Mouse (Mus musculus): ENCODE results near the gene Rab5c. TPM values are rescaled to one million over a fixed set of nuclear protein-coding genes. Genes with fewer than 3 reads are reported as not detected.

The Rab5c gene
- polyA plus RNA-seq (2014; fragmentation: Nextera tagmentation; extraction: Ambion mirVana): 133 and 142 TPM in 2 replicates

- H3K27me3 ChIP-seq (replicated peaks; ENCODE audit: control insufficient read depth, insufficient read depth, low read length): no peaks in the 10 kb centered on the region
- H3K4me1 ChIP-seq (ENCODE audit: control insufficient read depth, insufficient read depth, low read length): peaks cover 7% of the 10 kb centered on the region
- ATAC-seq: peak; percentile 100
- peak within 1 kb of the TSS; percentile 85 for H3K4me3 ChIP-seq (ENCODE audit: low read depth, low read length)
- peak within 1 kb of the TSS; percentile 40; the same call in 1 of the 2 replicates for H3K27ac ChIP-seq (ENCODE audit: low read depth, low read length)
- H3K9me3 ChIP-seq (replicated peaks; ENCODE audit: control insufficient read depth, low read length): no peaks in the 10 kb centered on the region
- H3K4me2 ChIP-seq (ENCODE audit: low read length): peak within 1 kb of the TSS; percentile 55
- WGBS: under 1% methylated on average over 38 of the region's 39 CpGs
- H3K9ac ChIP-seq (ENCODE audit: low read length): peak within 1 kb of the TSS; percentile 91
- H3K36me3 ChIP-seq (ENCODE audit: control insufficient read depth, insufficient read depth, low read length): peaks cover 3% of the 10 kb centered on the region; the same call in 1 of the 2 replicates
- DNase-seq (ENCODE audit: low spot score): peak; percentile 99
These were observed at the start of gene Rab5c for GRCm38 (mm10) chr11:100738066-100738604. Gene Rab5c, minus strand, starts transcription at chr11:100738215.

DNA sequence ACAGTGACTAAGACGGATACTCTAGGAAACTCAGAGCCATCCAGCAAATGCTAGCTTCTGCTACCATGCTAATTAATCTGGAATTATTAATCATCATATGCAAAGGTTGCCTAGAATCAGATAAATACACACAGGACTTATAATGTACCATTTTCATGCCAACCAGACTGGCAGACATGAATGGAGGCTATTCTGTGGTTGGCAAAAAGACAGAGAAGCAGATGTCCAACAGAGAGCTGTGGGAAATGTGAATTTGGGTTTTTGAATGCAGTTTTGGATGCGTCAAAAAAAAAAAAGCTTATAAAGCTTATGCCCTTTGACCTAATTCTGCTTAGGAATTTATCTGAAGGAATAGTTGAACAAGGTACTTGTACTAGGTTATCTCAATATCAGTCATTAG lies 47.8 kb upstream of the Rab5c start:
- 89% methylated on average over 2 of the region's 2 CpGs for WGBS
- Histone ChIP-seq H3K27ac (ENCODE audit: low read depth, low read length) (no peak overlapping the region), H3K27me3 (replicated peaks; ENCODE audit: control insufficient read depth, insufficient read depth, low read length) (no peaks in the 10 kb centered on the region), H3K4me2 (ENCODE audit: low read length) (no peak overlapping the region), H3K9me3 (replicated peaks; ENCODE audit: control insufficient read depth, low read length) (no peaks in the 10 kb centered on the region), H3K4me3 (ENCODE audit: low read depth, low read length) (no peak overlapping the region), H3K4me1 (ENCODE audit: control insufficient read depth, insufficient read depth, low read length) (no peaks in the 10 kb centered on the region), H3K9ac (ENCODE audit: low read length) (no peak overlapping the region), H3K36me3 (ENCODE audit: control insufficient read depth, insufficient read depth, low read length) (peaks cover 18% of the 10 kb centered on the region; the same call in 1 of the 2 replicates)
- ATAC-seq (no peak), DNase-seq (ENCODE audit: low spot score) (peak; percentile 33)

GRCm38 (mm10) chr11:100784286-100784685 lies 46.3 kb upstream of the Rab5c start:
- H3K9me3 ChIP-seq (replicated peaks; ENCODE audit: control insufficient read depth, low read length): no peaks in the 10 kb centered on the region
- H3K4me2 ChIP-seq (ENCODE audit: low read length): no peak overlapping the region
- H3K4me3 ChIP-seq (ENCODE audit: low read depth, low read length): no peak overlapping the region
- WGBS: 82% methylated on average over 8 of the region's 8 CpGs
- no peak overlapping the region for H3K27ac ChIP-seq (ENCODE audit: low read depth, low read length)
- ATAC-seq: no peak
- no peak for DNase-seq (ENCODE audit: low spot score)
- H3K27me3 ChIP-seq (replicated peaks; ENCODE audit: control insufficient read depth, insufficient read depth, low read length): no peaks in the 10 kb centered on the region
- H3K4me1 ChIP-seq (ENCODE audit: control insufficient read depth, insufficient read depth, low read length): no peaks in the 10 kb centered on the region
- H3K9ac ChIP-seq (ENCODE audit: low read length): no peak overlapping the region
- H3K36me3 ChIP-seq (ENCODE audit: control insufficient read depth, insufficient read depth, low read length): peaks cover 15% of the 10 kb centered on the region; the same call in 1 of the 2 replicates

- no peak for ATAC-seq
- DNase-seq (ENCODE audit: low spot score): no peak
- Histone ChIP-seq H3K9ac (ENCODE audit: low read length) (no peak overlapping the region), H3K36me3 (ENCODE audit: control insufficient read depth, insufficient read depth, low read length) (peaks cover 15% of the 10 kb centered on the region; the same call in 1 of the 2 replicates), H3K27me3 (replicated peaks; ENCODE audit: control insufficient read depth, insufficient read depth, low read length) (no peaks in the 10 kb centered on the region), H3K27ac (ENCODE audit: low read depth, low read length) (no peak overlapping the region), H3K4me3 (ENCODE audit: low read depth, low read length) (no peak overlapping the region), H3K9me3 (replicated peaks; ENCODE audit: control insufficient read depth, low read length) (no peaks in the 10 kb centered on the region), H3K4me2 (ENCODE audit: low read length) (no peak overlapping the region), H3K4me1 (ENCODE audit: control insufficient read depth, insufficient read depth, low read length) (no peaks in the 10 kb centered on the region)
- WGBS: 93% methylated on average over 13 of the region's 13 CpGs
These were observed 44.6 kb upstream of the Rab5c start for GRCm38 (mm10) chr11:100782568-100782967.

GRCm38 (mm10) chr11:100781763-100782475 lies 43.9 kb upstream of the Rab5c start:
- H3K27ac ChIP-seq (ENCODE audit: low read depth, low read length): no peak overlapping the region
- WGBS: 94% methylated on average over 15 of the region's 15 CpGs
- H3K36me3 ChIP-seq (ENCODE audit: control insufficient read depth, insufficient read depth, low read length): peaks cover 15% of the 10 kb centered on the region; the same call in 1 of the 2 replicates
- DNase-seq (ENCODE audit: low spot score) (no peak), ATAC-seq (no peak)
- H3K4me1 ChIP-seq (ENCODE audit: control insufficient read depth, insufficient read depth, low read length): no peaks in the 10 kb centered on the region
- H3K9me3 ChIP-seq (replicated peaks; ENCODE audit: control insufficient read depth, low read length): no peaks in the 10 kb centered on the region
- no peak overlapping the region for H3K9ac ChIP-seq (ENCODE audit: low read length)
- no peak overlapping the region for H3K4me3 ChIP-seq (ENCODE audit: low read depth, low read length)
- no peaks in the 10 kb centered on the region for H3K27me3 ChIP-seq (replicated peaks; ENCODE audit: control insufficient read depth, insufficient read depth, low read length)
- no peak overlapping the region for H3K4me2 ChIP-seq (ENCODE audit: low read length)

GRCm38 (mm10) chr11:100780247-100780646 lies 42.2 kb upstream of the Rab5c start:
- Histone ChIP-seq H3K4me2 (ENCODE audit: low read length) (no peak overlapping the region), H3K27ac (ENCODE audit: low read depth, low read length) (no peak overlapping the region), H3K9ac (ENCODE audit: low read length) (no peak overlapping the region), H3K9me3 (replicated peaks; ENCODE audit: control insufficient read depth, low read length) (no peaks in the 10 kb centered on the region), H3K36me3 (ENCODE audit: control insufficient read depth, insufficient read depth, low read length) (peaks cover 15% of the 10 kb centered on the region; the same call in 1 of the 2 replicates), H3K27me3 (replicated peaks; ENCODE audit: control insufficient read depth, insufficient read depth, low read length) (no peaks in the 10 kb centered on the region), H3K4me1 (ENCODE audit: control insufficient read depth, insufficient read depth, low read length) (no peaks in the 10 kb centered on the region), H3K4me3 (ENCODE audit: low read depth, low read length) (no peak overlapping the region)
- ATAC-seq (no peak), DNase-seq (ENCODE audit: low spot score) (no peak)
- 69% methylated on average over 8 of the region's 8 CpGs for WGBS

GRCm38 (mm10) chr11:100778069-100778468 lies 40.1 kb upstream of the Rab5c start:
- H3K9me3 ChIP-seq (replicated peaks; ENCODE audit: control insufficient read depth, low read length): no peaks in the 10 kb centered on the region
- H3K4me2 ChIP-seq (ENCODE audit: low read length): no peak overlapping the region
- H3K4me1 ChIP-seq (ENCODE audit: control insufficient read depth, insufficient read depth, low read length): no peaks in the 10 kb centered on the region
- H3K27ac ChIP-seq (ENCODE audit: low read depth, low read length): no peak overlapping the region
- WGBS: 79% methylated on average over 3 of the region's 3 CpGs
- no peak overlapping the region for H3K9ac ChIP-seq (ENCODE audit: low read length)
- H3K4me3 ChIP-seq (ENCODE audit: low read depth, low read length): no peak overlapping the region
- ATAC-seq (no peak), DNase-seq (ENCODE audit: low spot score) (no peak)
- H3K36me3 ChIP-seq (ENCODE audit: control insufficient read depth, insufficient read depth, low read length): peaks cover 11% of the 10 kb centered on the region; the same call in 1 of the 2 replicates
- H3K27me3 ChIP-seq (replicated peaks; ENCODE audit: control insufficient read depth, insufficient read depth, low read length): no peaks in the 10 kb centered on the region

- DNase-seq (ENCODE audit: low spot score) (no peak), ATAC-seq (no peak)
- 91% methylated on average over 10 of the region's 10 CpGs for WGBS
These were observed 37.9 kb upstream of the Rab5c start for GRCm38 (mm10) chr11:100775921-100776320.

GRCm38 (mm10) chr11:100774261-100774660 lies 36.2 kb upstream of the Rab5c start:
- 78% methylated on average over 4 of the region's 4 CpGs for WGBS
- no peak for ATAC-seq

More at GRCm38 (mm10) chr11:100775921-100776320, 37.9 kb upstream of the Rab5c start:
- Histone ChIP-seq H3K27ac (ENCODE audit: low read depth, low read length) (no peak overlapping the region), H3K36me3 (ENCODE audit: control insufficient read depth, insufficient read depth, low read length) (no peaks in the 10 kb centered on the region), H3K27me3 (replicated peaks; ENCODE audit: control insufficient read depth, insufficient read depth, low read length) (no peaks in the 10 kb centered on the region), H3K4me1 (ENCODE audit: control insufficient read depth, insufficient read depth, low read length) (no peaks in the 10 kb centered on the region), H3K4me2 (ENCODE audit: low read length) (no peak overlapping the region), H3K9me3 (replicated peaks; ENCODE audit: control insufficient read depth, low read length) (no peaks in the 10 kb centered on the region), H3K4me3 (ENCODE audit: low read depth, low read length) (no peak overlapping the region), H3K9ac (ENCODE audit: low read length) (no peak overlapping the region)

More at GRCm38 (mm10) chr11:100774261-100774660, 36.2 kb upstream of the Rab5c start:
- H3K9me3 ChIP-seq (replicated peaks; ENCODE audit: control insufficient read depth, low read length): no peaks in the 10 kb centered on the region
- H3K4me3 ChIP-seq (ENCODE audit: low read depth, low read length): no peak overlapping the region
- no peaks in the 10 kb centered on the region for H3K27me3 ChIP-seq (replicated peaks; ENCODE audit: control insufficient read depth, insufficient read depth, low read length)
- H3K4me1 ChIP-seq (ENCODE audit: control insufficient read depth, insufficient read depth, low read length): no peaks in the 10 kb centered on the region
- H3K4me2 ChIP-seq (ENCODE audit: low read length): no peak overlapping the region
- no peaks in the 10 kb centered on the region for H3K36me3 ChIP-seq (ENCODE audit: control insufficient read depth, insufficient read depth, low read length)
- DNase-seq (ENCODE audit: low spot score): no peak
- H3K9ac ChIP-seq (ENCODE audit: low read length): no peak overlapping the region
- no peak overlapping the region for H3K27ac ChIP-seq (ENCODE audit: low read depth, low read length)

Measured in forebrain, embryonic 14.5 days (tissue).